Mouse (Mus musculus) retina, adult 2 months (tissue): Measurements from ENCODE around the gene Esr2.
"Not testable (repeated sequence)": the region's sequence is repeated elsewhere in the genome, so short reads cannot be mapped to it uniquely, and the experiment has no call there.

Source experiments
- DNase-seq: peaks from one replicate; pipeline ENCODE4 v3.0.0-alpha.2; 2012; ENCODE audit warnings: low read depth, low spot score

The Esr2 gene

DNA sequence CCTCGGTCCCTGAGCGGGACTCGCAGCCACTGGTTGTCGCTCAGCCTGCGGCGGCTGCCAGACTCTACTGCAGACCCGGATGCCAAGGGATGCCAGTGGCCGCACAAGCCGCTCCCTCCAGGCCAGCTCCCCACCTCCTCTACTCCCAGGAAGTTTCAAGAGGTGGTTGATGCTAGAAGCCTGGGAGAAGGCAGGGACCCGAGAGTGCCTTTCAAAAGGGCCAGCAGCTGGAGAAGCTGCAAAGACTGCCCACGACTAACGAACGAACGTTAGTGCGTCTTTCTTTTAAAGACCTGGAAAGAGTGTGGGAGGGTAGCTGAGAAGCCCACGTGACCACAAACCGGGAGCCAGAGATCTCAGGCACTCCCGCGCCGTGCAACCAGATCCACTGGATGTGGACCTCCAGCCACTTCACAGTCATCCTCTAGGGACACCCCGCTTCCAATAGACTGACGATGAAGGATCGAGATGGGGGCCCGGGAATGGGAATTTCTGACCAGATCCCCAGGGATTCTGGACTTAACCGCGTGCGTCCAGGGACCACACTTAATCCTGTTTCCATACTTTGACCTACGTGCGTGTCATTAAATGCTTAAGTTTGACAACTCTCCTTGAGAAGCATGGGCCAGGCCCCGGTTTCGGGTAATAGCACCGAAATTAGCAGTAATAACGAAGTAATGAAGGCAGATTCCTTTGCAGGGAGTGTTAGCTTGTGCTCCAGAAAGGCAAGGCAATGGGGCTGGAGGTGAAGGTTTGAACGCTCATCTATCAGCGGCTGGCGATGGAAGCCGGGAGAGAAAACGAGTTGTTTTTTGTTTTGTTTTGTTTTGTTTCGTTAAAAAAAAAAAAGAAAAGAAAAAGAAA is at the start of gene Esr2:
Gene Esr2 (minus strand): TSS at position 260 of the 864 bp plus-strand sequence.
- no peak for DNase-seq

DNA sequence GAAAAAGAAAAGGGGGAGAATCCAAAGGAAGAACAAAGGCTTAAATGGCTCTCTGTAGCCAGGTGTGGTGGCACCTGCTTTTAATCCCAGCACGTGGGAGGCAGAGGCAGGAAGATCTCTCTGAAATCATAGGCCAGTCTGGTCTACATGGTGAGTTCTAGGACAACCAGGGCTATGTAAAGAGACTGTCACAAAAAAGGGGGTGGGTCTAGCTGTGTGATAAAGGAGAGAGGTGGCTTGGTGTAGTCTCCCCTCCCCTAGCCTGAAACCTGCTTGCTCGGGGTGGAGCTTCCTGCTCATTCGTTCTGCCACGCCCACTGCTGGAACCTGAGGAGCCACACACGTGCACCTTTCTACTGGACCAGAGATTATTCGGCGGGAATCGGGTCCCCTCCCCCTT is 45.0 kb upstream of the Esr2 start:
- DNase-seq: not testable (repeated sequence)

GRCm38 (mm10) chr12:76216716-76217115 is 39.7 kb upstream of the Esr2 start:
- DNase-seq: no peak

- DNase-seq: no peak
Measured at GRCm38 (mm10) chr12:76215121-76215520, 38.1 kb upstream of the Esr2 start.

GRCm38 (mm10) chr12:76209429-76209974 is 32.4 kb upstream of the Esr2 start:
- DNase-seq: no peak

DNA sequence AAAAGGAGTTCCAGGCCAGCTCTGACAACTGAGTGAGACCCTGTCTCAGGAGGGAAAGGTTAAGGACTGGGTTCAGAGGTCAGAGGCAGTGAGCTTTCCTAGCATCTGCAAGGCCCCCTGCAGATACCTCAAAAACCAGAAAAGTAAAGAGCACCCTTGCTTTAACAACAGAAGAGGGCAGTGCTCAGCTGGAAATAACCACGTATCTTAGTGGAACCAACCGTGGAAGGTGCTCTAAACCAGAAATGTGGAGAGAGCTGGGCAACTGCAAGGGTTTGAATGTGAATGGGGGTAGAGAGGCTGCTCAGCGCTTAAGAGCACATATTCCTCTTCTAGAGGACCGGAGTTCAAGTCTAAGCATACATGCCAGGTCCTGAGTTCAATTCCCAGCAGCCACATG is 23.3 kb upstream of the Esr2 start:
- DNase-seq: no peak

- no peak for DNase-seq
Measured at GRCm38 (mm10) chr12:76197071-76197470, 20.0 kb upstream of the Esr2 start.

- peak; percentile 56 for DNase-seq
Measured at GRCm38 (mm10) chr12:76196709-76197054, 19.6 kb upstream of the Esr2 start.

DNA sequence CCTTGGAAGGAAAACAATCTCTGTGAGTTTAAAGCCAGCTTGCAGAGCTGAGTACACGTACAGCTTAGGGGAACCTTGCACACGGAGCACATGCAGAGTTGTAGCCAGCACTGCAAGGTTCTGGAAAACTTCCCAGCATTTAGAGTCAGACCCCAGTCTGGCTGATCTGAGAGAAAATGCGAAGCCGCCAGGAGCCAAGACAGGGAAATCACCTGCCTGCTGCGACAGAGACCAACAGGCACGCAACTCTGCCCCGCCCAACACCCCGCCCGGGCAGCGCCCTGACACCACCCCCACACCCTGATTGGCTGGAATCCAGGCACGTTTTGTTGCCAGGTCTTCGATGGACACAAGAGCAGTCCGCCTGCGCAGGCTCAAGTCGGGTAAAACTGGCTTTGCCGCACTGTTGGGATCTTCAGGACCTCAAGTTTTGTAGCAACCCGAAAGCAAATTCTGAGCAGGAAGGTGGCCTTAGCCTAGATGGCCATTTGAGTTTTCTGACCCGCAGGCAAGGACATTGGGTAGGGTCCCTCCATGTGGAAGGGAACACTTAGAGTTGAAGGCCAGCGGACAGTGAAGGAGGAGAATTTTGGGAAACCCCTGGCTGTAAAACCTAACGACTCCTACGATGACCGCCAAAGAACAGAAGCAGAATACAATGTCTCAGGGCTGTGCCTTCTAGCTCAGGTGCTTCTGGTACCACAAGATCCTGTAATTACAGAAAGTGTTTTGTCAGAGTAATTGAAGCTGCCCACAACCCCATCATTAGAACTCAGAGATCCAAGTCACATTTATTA is 19.1 kb upstream of the Esr2 start:
- DNase-seq: no peak

DNA sequence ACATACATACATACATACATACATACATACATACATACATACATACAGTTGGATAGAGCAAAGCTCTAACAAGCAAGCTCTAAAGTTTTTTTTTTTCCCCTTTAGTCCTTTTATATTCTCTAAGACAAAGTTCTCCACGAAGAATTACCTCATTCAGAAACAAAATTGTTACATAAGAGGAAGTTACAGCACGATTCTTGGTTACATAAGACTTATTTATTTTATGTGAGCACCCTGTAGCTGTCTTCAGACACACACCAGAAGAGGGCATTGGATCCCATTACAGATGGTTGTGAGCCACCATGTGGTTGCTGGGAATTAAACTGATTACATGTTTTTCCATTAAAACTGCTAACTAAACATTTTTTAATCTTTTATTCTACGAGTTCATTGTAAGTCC is 17.5 kb upstream of the Esr2 start:
- no peak for DNase-seq

GRCm38 (mm10) chr12:76190940-76191339 is 13.9 kb upstream of the Esr2 start:
- peak; percentile 57 for DNase-seq

DNA sequence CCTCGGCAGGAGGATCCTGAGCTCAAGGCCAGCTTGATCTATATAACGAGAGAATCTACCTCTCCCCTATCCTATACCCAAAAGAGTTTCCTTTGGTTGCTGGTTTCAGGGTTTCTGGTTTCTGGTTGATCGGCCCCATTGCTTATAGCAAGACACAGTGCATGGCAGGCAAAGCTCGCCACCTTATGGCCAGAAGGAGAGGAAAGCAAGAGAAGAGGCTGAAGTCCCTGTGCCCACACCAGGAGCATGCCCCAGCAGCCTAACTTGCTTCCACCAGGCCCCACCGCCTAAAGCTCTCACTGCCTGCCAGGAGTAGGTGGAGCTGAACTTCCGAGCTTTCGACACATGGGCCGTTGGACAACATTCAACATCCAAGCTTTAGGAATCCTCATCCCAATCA is 10.8 kb upstream of the Esr2 start:
- no peak for DNase-seq

GRCm38 (mm10) chr12:76186473-76186872 is 9.4 kb upstream of the Esr2 start:
- DNase-seq: no peak

DNA sequence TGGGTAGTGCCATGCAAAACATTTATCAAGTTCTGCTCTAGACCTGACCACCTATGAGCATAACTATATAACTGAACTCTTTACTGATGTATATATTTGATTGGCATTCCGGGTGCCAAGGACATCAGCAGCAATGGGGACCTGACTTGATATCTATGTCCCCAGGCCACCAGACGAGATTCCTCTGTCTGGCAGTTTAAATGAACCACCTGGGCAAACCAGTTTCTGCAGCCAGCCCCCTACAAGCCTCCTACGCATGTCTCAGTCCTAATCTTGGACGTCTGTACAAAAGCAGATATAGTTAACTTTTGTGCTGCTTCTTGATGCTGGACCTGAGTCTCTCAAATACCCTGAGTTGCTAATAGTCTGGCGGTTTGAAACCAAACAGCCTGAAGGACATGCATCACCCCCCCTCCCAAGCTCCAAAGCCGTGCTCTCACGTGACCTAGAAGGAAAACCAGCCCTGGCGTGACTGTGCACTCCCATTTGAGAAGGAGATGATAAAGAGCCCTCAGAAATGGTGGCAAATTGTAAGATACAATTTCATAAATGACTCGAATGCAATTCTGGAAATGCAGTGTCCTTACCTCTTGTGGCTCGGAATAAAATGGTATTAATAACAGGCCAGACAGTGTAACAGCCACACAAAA is 8.2 kb upstream of the Esr2 start:
- DNase-seq: no peak

- no peak for DNase-seq
Measured at GRCm38 (mm10) chr12:76184271-76184670, 7.2 kb upstream of the Esr2 start.

- DNase-seq: no peak
Measured at GRCm38 (mm10) chr12:76182831-76183230, 5.8 kb upstream of the Esr2 start.

- DNase-seq: no peak
Measured at GRCm38 (mm10) chr12:76181471-76181870, 4.4 kb upstream of the Esr2 start.

DNA sequence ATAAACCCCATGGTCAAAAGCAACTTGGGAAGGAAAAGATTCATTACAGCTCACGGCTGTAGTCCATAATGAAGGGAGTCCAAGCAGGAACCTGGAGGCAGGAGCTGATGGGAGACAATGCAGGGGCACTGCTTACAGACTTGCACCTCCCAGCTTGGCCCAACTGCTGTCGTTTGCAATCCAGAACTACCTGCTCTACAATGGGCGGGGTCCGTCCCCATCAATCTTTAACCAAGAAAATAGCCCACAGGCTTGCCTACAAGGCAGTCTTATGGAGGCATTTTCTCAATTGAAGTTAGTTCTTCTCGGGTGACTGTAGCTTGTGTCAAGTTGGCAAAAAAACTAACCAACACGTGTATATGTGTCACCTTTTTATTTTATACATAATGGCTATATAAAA is 3.4 kb upstream of the Esr2 start:
- DNase-seq: no peak

- no peak for DNase-seq
Measured at GRCm38 (mm10) chr12:76179527-76179926, 2.5 kb upstream of the Esr2 start.

- no peak for DNase-seq
Measured at GRCm38 (mm10) chr12:76179051-76179450, 2.0 kb upstream of the Esr2 start.

DNA sequence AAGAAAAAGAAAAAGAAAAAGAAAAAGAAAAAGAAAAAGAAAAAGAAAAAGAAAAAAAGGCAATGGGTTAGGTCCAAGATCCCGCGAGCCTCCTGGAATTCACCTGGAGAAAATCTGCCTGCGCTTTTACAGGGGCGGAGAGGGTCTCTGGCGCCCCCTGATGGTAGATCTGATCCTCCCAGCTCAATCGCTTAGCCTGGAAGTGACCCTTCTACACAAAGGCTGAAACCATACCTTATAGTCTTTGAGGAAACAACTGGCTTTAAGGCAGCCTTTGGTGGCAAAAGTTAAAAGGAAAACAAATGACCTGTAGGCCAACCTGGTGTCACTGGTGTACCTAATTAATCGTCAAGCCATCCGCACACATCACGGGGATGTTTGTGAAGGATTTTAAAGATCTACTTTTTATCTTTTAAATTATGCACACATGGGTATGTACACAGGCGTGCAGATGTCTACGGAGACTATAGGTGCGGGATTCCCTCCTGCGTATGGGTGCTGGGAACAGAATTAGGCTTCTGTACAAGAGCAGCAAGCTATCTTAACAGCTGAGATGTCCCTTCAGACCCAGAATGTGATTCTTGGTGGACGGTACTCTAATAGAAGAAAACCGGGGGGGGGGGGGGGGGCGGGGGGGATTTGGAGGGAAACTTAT is 932 bp upstream of the Esr2 start:
- peak; percentile 48 for DNase-seq

- no peak for DNase-seq
Measured at GRCm38 (mm10) chr12:76165641-76166040, 11.4 kb downstream of the Esr2 start.
